Mouse (Mus musculus) olfactory bulb, adult 2 months (tissue): ENCODE data around the gene Fam163a.

Experiments used
- CTCF ChIP-seq: fragments of 200-500 bp; IDR thresholded peaks from 2 replicates; pipeline ENCODE4 v1.5.1; 2012; ENCODE audit warnings: low read depth, mild to moderate bottlenecking, low read length, moderate library complexity; ENCODE audit not compliant: insufficient read depth
- POLR2A ChIP-seq: fragments of 200-500 bp; IDR thresholded peaks from 2 replicates; pipeline ENCODE4 v1.6.1; 2012; ENCODE audit warnings: mild to moderate bottlenecking, low read depth, low read length, moderate library complexity; ENCODE audit not compliant: insufficient read depth

DNA sequence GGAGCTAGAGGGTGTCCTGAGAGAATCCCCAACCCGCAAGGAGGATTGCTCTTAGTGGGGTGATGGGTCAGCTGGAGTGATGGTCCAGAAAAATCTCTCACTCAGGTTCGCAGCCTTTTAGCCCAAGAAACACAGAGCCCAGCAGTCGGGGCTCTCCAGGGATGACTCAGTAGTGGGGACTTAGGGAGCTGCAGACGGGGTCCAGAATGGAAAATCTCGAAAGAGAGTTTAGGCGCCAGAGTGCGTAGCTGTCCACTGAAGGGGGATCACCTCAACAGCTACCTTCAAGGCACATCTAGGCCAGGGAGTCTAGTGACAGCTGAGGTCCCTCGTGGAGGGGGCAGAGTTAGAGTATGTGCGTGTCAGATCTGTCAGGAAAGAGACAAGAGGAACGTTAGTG, 338 bp upstream of the Fam163a start:
- TF ChIP-seq CTCF (no peak), POLR2A (no peak)
